Mouse (Mus musculus) neutrophil, adult 5-6 weeks (primary cell): ENCODE measurements at regions not wholly inside any gene's neighbourhood (a gene's known extent, or its start where the extent isn't known, plus 50 kb on each side); places are given as distances from the start of the nearest gene placed in this dataset.
A peak's percentile ranks its signal among the peaks of the same experiment; 100 is the strongest.

Experiments
- ATAC-seq: fragments of 151-379, 151-347 bp; 2 replicates; pipeline ENCODE4 v1.8.0; 2017; ENCODE audit warnings: mild to moderate bottlenecking, moderate TSS enrichment; ENCODE audit not compliant: insufficient number of reproducible peaks, poor library complexity, low FRiP score, severe bottlenecking; ENCODE audit errors: extremely low read depth

DNA sequence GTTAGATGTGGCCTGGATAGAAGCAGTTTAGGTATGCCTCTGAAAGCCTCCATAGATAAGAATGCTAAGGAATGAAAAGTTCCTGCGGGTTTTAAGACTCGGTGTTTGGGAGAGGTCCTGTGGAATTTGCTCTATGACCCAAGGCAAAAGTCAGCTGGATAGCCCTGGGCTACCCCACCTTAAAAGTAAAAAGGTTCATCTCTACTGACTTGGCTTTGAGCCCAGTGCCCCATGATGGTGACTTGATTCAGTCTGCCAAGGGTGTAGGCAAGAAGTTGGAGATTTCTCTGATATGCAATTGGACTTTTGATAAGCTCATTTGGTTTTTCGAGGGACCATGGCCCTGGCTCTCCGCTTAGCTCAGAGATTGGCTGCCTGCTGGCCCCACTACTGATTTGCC is 78.8 kb upstream of the Herc3 start:
- ATAC-seq = no peak

DNA sequence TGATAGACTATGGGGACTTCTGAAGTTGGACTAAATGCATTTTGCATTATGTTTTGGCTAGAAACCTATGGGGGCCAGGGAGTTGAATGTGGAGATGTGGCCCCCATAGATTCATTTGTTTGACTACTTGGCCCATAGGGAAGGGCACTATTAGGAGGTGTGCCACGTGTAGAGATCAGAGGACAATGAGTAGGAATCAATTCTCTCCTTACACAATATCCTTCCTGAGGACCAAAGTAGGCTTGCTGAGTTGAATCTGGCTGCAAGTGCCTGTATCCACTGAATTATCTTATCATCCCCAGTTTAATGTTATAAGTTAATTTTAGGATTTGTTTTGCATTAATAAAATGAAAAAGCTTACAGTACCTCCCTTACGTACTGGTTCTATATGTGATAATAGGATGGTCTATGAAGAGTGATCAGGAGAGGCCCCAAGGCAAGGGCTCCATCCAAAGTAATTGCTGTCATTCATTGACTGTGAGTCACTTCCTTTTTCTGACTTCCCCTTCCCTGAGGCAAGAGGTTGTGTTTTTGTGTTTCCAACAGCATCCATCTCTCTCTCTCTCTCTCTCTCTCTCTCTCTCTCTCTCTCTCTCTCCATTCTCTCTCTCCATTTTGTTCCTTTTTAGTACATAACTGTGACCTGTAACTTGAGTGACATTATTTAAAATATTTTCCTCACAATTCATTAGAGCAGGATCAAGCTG is 74.8 kb upstream of the Herc3 start:
- ATAC-seq = 0 out of 2 replicates have a peak, but pooled peaks have one; percentile 26

DNA sequence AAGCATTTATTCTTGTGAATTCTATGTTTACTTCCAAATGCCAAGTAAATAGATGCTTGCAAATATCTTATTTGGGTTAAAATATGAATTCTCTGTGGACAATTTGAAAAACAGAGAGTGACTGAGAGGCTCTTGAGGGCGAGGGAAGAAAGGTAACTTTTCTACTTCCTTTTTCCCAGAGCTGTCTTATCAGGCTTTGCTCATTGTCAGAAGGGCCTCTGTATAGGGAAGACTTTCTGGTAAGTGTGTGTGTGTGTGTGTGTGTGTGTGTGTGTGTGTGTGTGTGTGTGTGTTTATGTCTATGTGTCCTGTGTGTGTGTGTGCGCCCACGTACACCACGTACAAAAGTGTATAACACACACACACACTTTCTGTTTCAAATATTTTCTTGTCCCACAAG is 73.9 kb upstream of the Herc3 start:
- ATAC-seq = no peak

DNA sequence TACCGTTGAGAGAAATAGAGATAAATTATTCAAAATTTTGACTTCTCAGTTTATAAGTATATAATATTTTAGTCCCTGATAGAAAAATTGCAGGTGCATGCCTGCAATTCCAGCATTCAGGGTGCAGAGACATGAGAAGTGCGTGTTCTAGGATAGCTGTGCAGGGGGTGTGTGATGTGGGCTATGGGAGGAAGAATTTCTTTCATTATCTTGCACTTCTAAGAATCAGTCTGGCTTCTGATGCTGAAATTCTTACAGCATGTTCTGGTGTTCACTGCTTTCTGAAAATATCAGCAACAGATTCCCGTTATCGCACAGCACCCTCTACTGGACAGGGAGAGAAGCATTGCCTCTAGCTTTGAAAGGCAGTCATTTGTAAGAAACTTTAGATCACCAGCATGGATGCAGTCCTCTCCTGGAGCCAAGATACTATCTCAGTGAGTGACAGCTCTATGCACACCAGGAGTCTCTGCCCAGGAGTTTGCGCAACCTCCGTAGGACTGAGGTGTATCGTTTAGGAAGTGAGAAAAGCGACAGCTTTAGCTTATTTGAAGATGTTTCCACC is 60.5 kb upstream of the Herc3 start:
- peak; percentile 58; the same call in 1 of the 2 replicates for ATAC-seq

DNA sequence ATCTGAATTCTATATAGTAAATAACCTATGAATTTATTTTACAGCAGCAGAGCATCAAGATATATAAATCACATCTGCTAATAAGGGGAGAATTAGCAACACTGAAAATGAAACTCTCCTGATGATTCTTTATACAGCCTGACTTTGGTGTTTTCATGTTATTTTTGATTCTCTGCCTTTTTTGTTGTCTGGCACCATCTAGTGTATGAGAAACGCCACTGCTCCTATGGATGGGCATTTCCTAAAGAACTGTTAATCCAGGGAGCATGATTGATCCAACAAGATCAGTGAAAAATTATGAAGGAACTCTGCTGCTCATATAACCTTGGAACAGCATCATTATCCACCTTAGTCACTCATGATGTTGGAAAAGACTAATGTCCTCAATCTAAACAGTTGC is 59.3 kb upstream of the Herc3 start:
- no peak for ATAC-seq
